Mouse (Mus musculus): ENCODE data around the gene Slc44a3.

DNA sequence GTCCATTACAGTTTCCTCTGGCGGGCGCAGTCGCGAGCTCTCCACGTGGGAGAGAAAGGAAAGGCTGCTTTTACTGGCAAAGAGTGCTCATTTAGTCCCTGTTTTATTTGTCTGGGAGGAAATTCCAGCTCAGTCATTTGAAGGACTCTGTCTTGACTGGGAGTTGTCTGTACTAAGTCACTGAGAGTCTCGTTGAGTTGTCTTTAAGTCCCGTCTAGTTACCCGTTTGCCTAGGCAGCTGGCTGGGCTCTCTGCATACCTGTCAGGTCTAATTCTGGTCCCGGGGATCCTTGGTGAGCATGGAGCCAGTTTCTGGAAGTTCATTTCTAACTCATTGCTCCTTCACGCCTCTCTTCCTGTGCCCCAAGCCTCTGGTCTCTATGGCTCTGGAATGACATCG lies 20.5 kb upstream of the Slc44a3 start:
- TF ChIP-seq CTCF (IDR thresholded peaks at IDR 0.05; ENCODE audit: borderline replicate concordance, extremely low read depth, insufficient read depth, insufficient read length) = no peak
- TF ChIP-seq POLR2A (IDR thresholded peaks at IDR 0.05; ENCODE audit: borderline replicate concordance, extremely low read depth, insufficient read depth, insufficient read length, poor library complexity, severe bottlenecking) = no peak
